Mouse (Mus musculus) heart, embryonic 12.5 days (tissue): ENCODE measurements at regions not wholly inside any gene's neighbourhood (a gene's known extent, or its start where the extent isn't known, plus 50 kb on each side); places are given as distances from the start of the nearest gene placed in this dataset.

ENCODE experiments used
- ATAC-seq: fragments of 200-750 bp; cut with Nextera tagmentation; 2 replicates; pipeline ENCODE4 v1.8.0; 2017; ENCODE audit warnings: moderate TSS enrichment, moderate library complexity; ENCODE audit not compliant: insufficient number of reproducible peaks, low FRiP score
- H3K27ac ChIP-seq: fragments of 300-500 bp; sonication (generic); 2 replicates; pipeline ENCODE4 v1.5.1; 2016; ENCODE audit warnings: mild to moderate bottlenecking, moderate library complexity; ENCODE audit not compliant: poor library complexity, severe bottlenecking
- H3K27me3 ChIP-seq: fragments of 300-500 bp; sonication (generic); replicated peaks from 2 replicates; pipeline ENCODE4 v1.6.1; 2016; ENCODE audit warnings: mild to moderate bottlenecking, moderate library complexity
- H3K36me3 ChIP-seq: fragments of 300-500 bp; sonication (generic); 2 replicates; pipeline ENCODE4 v1.6.1; 2016; ENCODE audit warnings: mild to moderate bottlenecking, moderate library complexity
- H3K4me1 ChIP-seq: fragments of 300-500 bp; sonication (generic); replicated peaks from 2 replicates; pipeline ENCODE4 v1.6.1; 2016; ENCODE audit warnings: mild to moderate bottlenecking
- H3K4me2 ChIP-seq: fragments of 300-500 bp; sonication (generic); 2 replicates; pipeline ENCODE4 v1.6.1; 2016; ENCODE audit warnings: mild to moderate bottlenecking, moderate library complexity
- H3K4me3 ChIP-seq: fragments of 300-500 bp; sonication (generic); 2 replicates; pipeline ENCODE4 v1.5.1; 2016; ENCODE audit warnings: mild to moderate bottlenecking
- H3K9ac ChIP-seq: fragments of 300-500 bp; sonication (generic); 2 replicates; pipeline ENCODE4 v1.6.1; 2016; ENCODE audit warnings: mild to moderate bottlenecking, moderate library complexity
- H3K9me3 ChIP-seq: fragments of 300-500 bp; sonication (generic); replicated peaks from 2 replicates; pipeline ENCODE4 v1.6.1; 2016; ENCODE audit warnings: mild to moderate bottlenecking, moderate library complexity
- WGBS: fragments of 180-500 bp; shearing (Covaris S2); methylation state at CpG from one replicate; pipeline ENCODE4 v1.1.7; 2016; 5-methylcytosine and 5-hydroxymethylcytosine counted together

DNA sequence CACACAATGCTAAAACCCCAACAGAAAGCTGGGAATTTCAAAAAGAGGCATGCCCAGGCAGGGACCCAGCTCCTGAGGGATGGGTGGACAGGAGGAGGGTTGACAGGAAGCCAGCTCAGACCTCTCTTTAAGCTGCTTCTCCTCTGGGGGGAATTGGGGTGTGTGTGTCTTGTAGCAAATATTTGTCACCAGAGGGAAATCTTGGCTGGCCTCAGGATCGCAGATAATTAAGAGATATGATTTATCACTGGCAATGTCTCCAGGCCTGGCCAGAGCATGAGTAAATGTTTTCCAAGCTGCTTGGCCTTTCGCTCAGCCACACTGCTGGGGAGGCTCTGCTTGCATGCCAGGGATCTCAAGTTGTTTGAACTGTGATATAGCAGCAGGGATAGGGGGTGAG is 189.6 kb upstream of the Klf4 start:
- no peak for ATAC-seq

GRCm38 (mm10) chr4:55718438-55718837 is 186.2 kb upstream of the Klf4 start:
- Histone ChIP-seq H3K27ac (no peak overlapping the region), H3K9me3 (no peaks in the 10 kb centered on the region), H3K4me2 (no peak overlapping the region), H3K4me3 (no peak overlapping the region), H3K4me1 (peaks cover 15% of the 10 kb centered on the region), H3K9ac (no peak overlapping the region), H3K27me3 (0 out of 2 replicates have a peak, but pooled peaks cover 3% of the 10 kb centered on the region), H3K36me3 (no peaks in the 10 kb centered on the region)
- ATAC-seq, result no peak
- WGBS, result 55% methylated on average over 4 of the region's 4 CpGs

More for the DNA sequence above, 189.6 kb upstream of the Klf4 start:
- H3K27me3 ChIP-seq, result peaks cover 17% of the 10 kb centered on the region
- no peaks in the 10 kb centered on the region for H3K9me3 ChIP-seq
- H3K27ac ChIP-seq, result no peak overlapping the region
- no peak overlapping the region for H3K4me3 ChIP-seq
- WGBS, result 30% methylated on average over 2 of the region's 2 CpGs
- H3K4me2 ChIP-seq, result no peak overlapping the region
- H3K9ac ChIP-seq, result no peak overlapping the region
- peaks cover 11% of the 10 kb centered on the region for H3K4me1 ChIP-seq
- no peaks in the 10 kb centered on the region for H3K36me3 ChIP-seq

GRCm38 (mm10) chr4:55716161-55716651 is 183.9 kb upstream of the Klf4 start:
- Histone ChIP-seq H3K4me1 (peaks cover 15% of the 10 kb centered on the region; the same call in 1 of the 2 replicates), H3K9ac (no peak overlapping the region), H3K4me3 (no peak overlapping the region), H3K36me3 (no peaks in the 10 kb centered on the region), H3K4me2 (no peak overlapping the region), H3K9me3 (no peaks in the 10 kb centered on the region), H3K27me3 (no peaks in the 10 kb centered on the region), H3K27ac (no peak overlapping the region)
- ATAC-seq, result no peak
- 64% methylated on average over 5 of the region's 5 CpGs for WGBS

DNA sequence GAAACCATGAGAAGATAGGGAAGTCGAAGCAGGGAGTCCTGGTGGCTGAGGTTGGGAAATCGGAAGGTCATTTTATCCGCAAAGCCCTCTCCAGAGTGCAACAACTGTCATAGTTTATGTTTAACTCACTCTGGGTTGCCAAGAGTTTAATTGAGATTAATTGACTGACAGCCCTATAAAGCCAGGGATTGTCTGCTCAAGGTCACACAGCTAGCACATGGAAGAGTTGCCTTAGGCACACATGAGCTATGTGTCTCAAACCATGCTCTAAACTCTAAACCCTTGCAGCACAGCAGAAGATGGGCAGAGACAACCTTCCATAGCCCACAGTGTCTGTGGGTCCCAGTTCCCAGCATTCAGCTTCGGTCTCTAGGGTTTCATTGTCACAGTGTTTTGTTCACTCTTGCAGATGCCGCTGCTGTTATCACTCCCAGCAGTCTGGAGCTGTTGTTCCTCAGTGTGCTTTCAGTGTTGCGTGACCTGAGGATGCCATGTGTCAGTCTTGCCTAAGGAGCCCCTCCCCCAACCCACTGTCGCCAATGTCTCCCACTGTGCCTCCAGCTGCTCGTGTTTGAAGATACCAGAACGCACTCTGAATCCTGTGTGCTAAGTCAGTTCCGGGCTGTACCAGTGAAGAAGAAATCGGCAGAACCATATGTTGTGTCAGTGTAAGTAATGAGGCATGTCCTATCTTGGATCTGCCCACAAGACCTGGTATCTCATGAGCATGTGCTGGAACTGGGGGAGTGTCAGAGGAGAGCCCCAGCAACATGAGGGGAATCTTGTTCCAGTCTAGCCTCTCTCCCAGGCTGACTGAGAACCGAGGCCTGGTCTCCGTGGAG is 179.5 kb upstream of the Klf4 start:
- H3K36me3 ChIP-seq, result no peaks in the 10 kb centered on the region
- ATAC-seq, result no peak
- 37% methylated on average over 13 of the region's 13 CpGs for WGBS
- H3K4me2 ChIP-seq, result no peak overlapping the region
- no peak overlapping the region for H3K9ac ChIP-seq
- 0 out of 2 replicates have a peak, but pooled peaks cover 3% of the 10 kb centered on the region for H3K27me3 ChIP-seq
- H3K4me3 ChIP-seq, result no peak overlapping the region
- H3K27ac ChIP-seq, result no peak overlapping the region
- H3K9me3 ChIP-seq, result no peaks in the 10 kb centered on the region
- H3K4me1 ChIP-seq, result peaks cover 15% of the 10 kb centered on the region; the same call in 1 of the 2 replicates

GRCm38 (mm10) chr4:55710476-55710875 is 178.2 kb upstream of the Klf4 start:
- no peak overlapping the region for H3K4me2 ChIP-seq
- H3K36me3 ChIP-seq, result no peaks in the 10 kb centered on the region
- H3K27ac ChIP-seq, result no peak overlapping the region
- H3K27me3 ChIP-seq, result 0 out of 2 replicates have a peak, but pooled peaks cover 3% of the 10 kb centered on the region
- H3K9ac ChIP-seq, result no peak overlapping the region
- H3K4me3 ChIP-seq, result no peak overlapping the region
- 82% methylated on average over 5 of the region's 5 CpGs for WGBS
- peaks cover 11% of the 10 kb centered on the region; the same call in 1 of the 2 replicates for H3K4me1 ChIP-seq
- no peaks in the 10 kb centered on the region for H3K9me3 ChIP-seq
- no peak for ATAC-seq

GRCm38 (mm10) chr4:55708808-55709207 is 176.5 kb upstream of the Klf4 start:
- Histone ChIP-seq H3K4me2 (no peak overlapping the region), H3K27me3 (0 out of 2 replicates have a peak, but pooled peaks cover 3% of the 10 kb centered on the region), H3K27ac (no peak overlapping the region), H3K9ac (no peak overlapping the region), H3K9me3 (no peaks in the 10 kb centered on the region), H3K4me3 (no peak overlapping the region), H3K36me3 (no peaks in the 10 kb centered on the region), H3K4me1 (peaks cover 11% of the 10 kb centered on the region; the same call in 1 of the 2 replicates)
- ATAC-seq, result no peak
- WGBS, result 64% methylated on average over 2 of the region's 2 CpGs

DNA sequence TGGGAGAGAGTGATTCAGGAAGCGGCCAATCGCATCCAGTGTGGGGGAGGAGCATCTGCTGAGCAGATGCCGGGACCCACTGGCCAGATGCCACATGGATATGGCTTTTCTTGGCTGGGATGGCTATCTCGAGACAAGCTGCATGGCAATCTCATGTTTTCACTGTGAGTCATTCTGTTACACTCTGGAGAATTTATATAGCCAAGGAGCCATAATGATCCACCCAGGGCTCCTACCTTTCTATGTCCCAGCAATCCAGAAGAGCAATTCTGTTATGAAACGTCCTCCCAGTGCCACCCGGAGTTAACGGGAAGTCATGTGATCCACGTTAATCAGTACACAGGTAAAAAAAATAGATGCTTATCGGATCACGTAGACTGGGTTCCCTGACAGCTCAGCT is 175.7 kb upstream of the Klf4 start:
- no peak overlapping the region for H3K27ac ChIP-seq
- no peak overlapping the region for H3K9ac ChIP-seq
- no peaks in the 10 kb centered on the region for H3K9me3 ChIP-seq
- no peak overlapping the region for H3K4me3 ChIP-seq
- H3K36me3 ChIP-seq, result no peaks in the 10 kb centered on the region
- WGBS, result 71% methylated on average over 10 of the region's 10 CpGs
- H3K4me1 ChIP-seq, result peaks cover 11% of the 10 kb centered on the region; the same call in 1 of the 2 replicates
- no peak overlapping the region for H3K4me2 ChIP-seq
- ATAC-seq, result no peak
- 0 out of 2 replicates have a peak, but pooled peaks cover 3% of the 10 kb centered on the region for H3K27me3 ChIP-seq

DNA sequence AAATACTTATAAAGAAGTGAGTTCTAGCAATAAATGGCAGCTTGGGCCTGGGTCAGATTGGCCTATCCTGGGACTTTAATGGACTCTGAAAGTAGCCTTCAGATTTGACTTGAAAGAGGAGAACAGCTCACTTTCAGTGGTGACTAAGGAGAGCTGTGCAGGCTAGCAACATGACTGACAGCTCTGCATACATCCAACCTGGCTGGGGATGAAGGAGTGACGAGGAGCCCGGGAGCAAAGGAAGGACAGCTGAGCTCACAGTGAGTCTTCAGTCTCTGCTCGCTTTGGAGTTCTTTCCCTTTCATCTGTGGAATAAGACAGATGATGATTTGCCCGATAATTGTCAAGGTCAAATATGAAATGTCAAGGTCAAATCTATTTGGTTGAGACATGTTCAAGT is 172.7 kb upstream of the Klf4 start:
- H3K9ac ChIP-seq, result no peak overlapping the region
- H3K27me3 ChIP-seq, result no peaks in the 10 kb centered on the region
- peaks cover under 1% of the 10 kb centered on the region; the same call in 1 of the 2 replicates for H3K4me1 ChIP-seq
- WGBS, result 73% methylated on average over 4 of the region's 4 CpGs
- no peak overlapping the region for H3K27ac ChIP-seq
- H3K9me3 ChIP-seq, result no peaks in the 10 kb centered on the region
- H3K4me3 ChIP-seq, result no peak overlapping the region
- no peak overlapping the region for H3K4me2 ChIP-seq
- no peak for ATAC-seq
- no peaks in the 10 kb centered on the region for H3K36me3 ChIP-seq

DNA sequence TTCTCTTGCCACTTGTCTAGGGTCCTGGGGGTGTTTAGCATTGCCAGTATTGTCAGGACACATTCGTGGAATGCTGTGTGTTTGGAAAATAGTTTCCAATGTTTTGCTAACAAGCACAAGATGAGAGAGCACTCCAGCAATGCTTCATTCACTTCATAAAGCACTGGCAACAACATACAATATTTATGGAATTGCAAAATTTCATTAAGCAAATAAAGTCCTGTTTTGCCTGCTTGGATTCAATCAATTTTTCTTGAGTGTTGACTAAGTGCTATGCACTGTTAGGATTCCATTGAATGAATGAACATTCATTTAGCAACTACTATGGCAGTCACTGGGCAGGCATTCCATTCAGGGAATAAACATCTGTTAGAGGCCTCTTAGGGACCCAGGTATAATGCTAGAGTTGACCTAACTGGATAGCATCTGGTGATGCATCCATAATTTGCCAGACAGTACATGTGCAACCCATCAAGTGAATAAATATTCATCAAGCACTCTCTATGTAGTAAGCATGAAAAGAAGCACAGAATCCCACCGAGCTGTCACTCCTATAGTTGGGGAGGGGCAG is 171.2 kb upstream of the Klf4 start:
- no peak for ATAC-seq
- 70% methylated on average over 2 of the region's 2 CpGs for whole genome bisulfite sequencing
- peaks cover 2% of the 10 kb centered on the region; the same call in 1 of the 2 replicates for H3K4me1 ChIP-seq
- no peak overlapping the region for H3K4me3 ChIP-seq
- H3K36me3 ChIP-seq, result no peaks in the 10 kb centered on the region
- H3K27me3 ChIP-seq, result no peaks in the 10 kb centered on the region
- H3K9ac ChIP-seq, result no peak overlapping the region
- no peak overlapping the region for H3K4me2 ChIP-seq
- no peak overlapping the region for H3K27ac ChIP-seq
- no peaks in the 10 kb centered on the region for H3K9me3 ChIP-seq

DNA sequence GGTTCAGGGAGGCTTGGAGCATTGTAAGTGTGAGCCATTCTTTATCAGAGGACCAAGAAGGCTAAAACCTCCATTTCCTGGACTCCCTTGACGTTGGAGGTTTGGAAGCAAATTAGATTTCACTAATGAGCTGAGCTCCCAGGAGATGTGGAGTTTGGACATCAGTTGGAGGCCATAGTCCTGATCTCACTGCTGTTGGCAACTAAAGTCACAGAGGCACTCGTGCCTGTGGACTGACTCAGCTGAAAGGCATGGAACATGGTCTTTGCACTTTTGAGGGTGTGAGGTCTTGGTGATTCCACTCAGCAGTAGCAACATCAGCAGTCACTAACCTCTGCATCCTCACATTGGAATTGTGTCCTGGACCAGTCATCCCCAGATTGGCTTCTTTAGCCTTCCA is 169.1 kb upstream of the Klf4 start:
- 55% methylated on average over 2 of the region's 2 CpGs for WGBS
- Histone ChIP-seq H3K9ac (no peak overlapping the region), H3K27me3 (no peaks in the 10 kb centered on the region), H3K4me2 (no peak overlapping the region), H3K4me3 (no peak overlapping the region), H3K27ac (no peak overlapping the region), H3K36me3 (no peaks in the 10 kb centered on the region), H3K9me3 (no peaks in the 10 kb centered on the region), H3K4me1 (peaks cover 2% of the 10 kb centered on the region; the same call in 1 of the 2 replicates)
- no peak for ATAC-seq

GRCm38 (mm10) chr4:55699917-55700316 is 167.7 kb upstream of the Klf4 start:
- Histone ChIP-seq H3K4me2 (no peak overlapping the region), H3K9ac (no peak overlapping the region), H3K9me3 (no peaks in the 10 kb centered on the region), H3K4me1 (peaks cover 2% of the 10 kb centered on the region; the same call in 1 of the 2 replicates), H3K36me3 (no peaks in the 10 kb centered on the region), H3K4me3 (no peak overlapping the region), H3K27ac (no peak overlapping the region), H3K27me3 (no peaks in the 10 kb centered on the region)
- ATAC-seq, result no peak
- WGBS, result 53% methylated on average over 8 of the region's 8 CpGs
